Mouse (Mus musculus) midbrain, embryonic 16.5 days (tissue): ENCODE measurements at regions not wholly inside any gene's neighbourhood (a gene's known extent, or its start where the extent isn't known, plus 50 kb on each side); places are given as distances from the start of the nearest gene placed in this dataset.

Experiments
- ATAC-seq: fragments of 200-750 bp; cut with Nextera tagmentation; 2 replicates; pipeline ENCODE4 v1.8.0; 2017; ENCODE audit warnings: moderate TSS enrichment
- H3K27ac ChIP-seq: fragments of 300-500 bp; sonication (generic); 2 replicates; pipeline ENCODE4 v1.5.1; 2014; ENCODE audit warnings: mild to moderate bottlenecking, low read length, mixed read lengths
- H3K27me3 ChIP-seq: fragments of 300-500 bp; sonication (generic); 2 replicates; pipeline ENCODE4 v1.6.1; 2014; ENCODE audit warnings: low read depth, low read length, mixed read lengths; ENCODE audit not compliant: control insufficient read depth, insufficient read depth
- H3K36me3 ChIP-seq: fragments of 300-500 bp; sonication (generic); 2 replicates; pipeline ENCODE4 v1.6.1; 2014; ENCODE audit warnings: mild to moderate bottlenecking, low read length, moderate library complexity, mixed read lengths; ENCODE audit not compliant: control insufficient read depth, insufficient read depth
- H3K4me1 ChIP-seq: fragments of 300-500 bp; sonication (generic); 2 replicates; pipeline ENCODE4 v1.6.1; 2014; ENCODE audit warnings: mild to moderate bottlenecking, low read length, mixed read lengths; ENCODE audit not compliant: control insufficient read depth, insufficient read depth
- H3K4me2 ChIP-seq: fragments of 300-500 bp; sonication (generic); 2 replicates; pipeline ENCODE4 v1.6.1; 2014; ENCODE audit warnings: mild to moderate bottlenecking, low read length, mixed read lengths
- H3K4me3 ChIP-seq: fragments of 300-500 bp; sonication (generic); 2 replicates; pipeline ENCODE4 v1.5.1; 2014; ENCODE audit warnings: low read depth, mild to moderate bottlenecking, low read length, moderate library complexity, mixed read lengths
- H3K9ac ChIP-seq: fragments of 300-500 bp; sonication (generic); 2 replicates; pipeline ENCODE4 v1.6.1; 2014; ENCODE audit warnings: low read depth, low read length, mixed read lengths
- H3K9me3 ChIP-seq: fragments of 300-500 bp; sonication (generic); replicated peaks from 2 replicates; pipeline ENCODE4 v1.6.1; 2014; ENCODE audit warnings: mild to moderate bottlenecking, low read length, mixed read lengths; ENCODE audit not compliant: control insufficient read depth, poor library complexity, severe bottlenecking
- WGBS: fragments of 180-500 bp; shearing (Covaris S2); extraction: QIAGEN DNeasy Blood & Tissue Kit; methylation state at CpG from one replicate; pipeline ENCODE4 v1.1.7; 2014; 5-methylcytosine and 5-hydroxymethylcytosine counted together

DNA sequence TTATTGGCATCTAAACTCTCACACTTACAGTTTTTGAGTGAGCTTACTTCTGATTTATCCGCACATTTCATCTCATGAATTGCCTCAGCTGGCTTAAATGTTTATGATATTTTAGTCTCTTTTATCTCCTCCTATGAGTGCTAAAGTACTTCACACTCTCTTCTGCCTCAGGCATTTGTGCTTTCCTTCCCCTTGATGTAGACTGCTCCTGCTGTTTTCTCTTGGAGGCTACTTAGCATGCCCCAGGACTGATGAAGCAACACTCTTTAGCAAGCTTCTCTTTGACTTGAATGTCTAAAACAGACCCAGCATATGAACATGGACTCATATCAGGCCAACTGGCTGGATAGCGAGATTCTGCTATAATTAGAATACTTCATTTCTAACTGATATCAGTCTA is 882.8 kb downstream of the Tecrl start:
- Histone ChIP-seq H3K4me3 (no peak overlapping the region), H3K9me3 (no peaks in the 10 kb centered on the region), H3K9ac (no peak overlapping the region), H3K4me2 (no peak overlapping the region), H3K4me1 (no peaks in the 10 kb centered on the region), H3K27me3 (no peaks in the 10 kb centered on the region), H3K36me3 (no peaks in the 10 kb centered on the region), H3K27ac (no peak overlapping the region)
- WGBS: 63% methylated on average over 2 of the region's 2 CpGs
- no peak for ATAC-seq

DNA sequence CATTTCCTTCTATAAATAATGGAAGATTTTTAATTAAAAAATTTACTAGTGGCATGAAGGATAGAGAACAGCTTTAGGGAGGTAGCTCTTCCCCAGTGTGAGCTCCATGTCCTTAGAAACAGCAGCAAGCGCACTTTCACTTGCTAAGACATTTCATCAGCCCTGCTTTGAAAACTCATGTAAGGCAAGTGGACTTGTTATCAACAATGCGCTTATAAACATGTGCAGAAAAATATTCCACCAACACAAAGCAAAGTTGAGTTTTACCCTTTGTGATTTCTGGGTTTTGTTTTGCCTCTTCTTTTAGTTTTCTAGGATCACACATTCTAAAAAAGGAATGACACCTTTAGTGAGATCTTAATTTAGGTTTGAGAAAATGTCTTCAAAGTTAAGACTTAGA is 890.7 kb downstream of the Tecrl start:
- ATAC-seq: no peak
- H3K9ac ChIP-seq: no peak overlapping the region
- WGBS: 92% methylated on average over 2 of the region's 2 CpGs
- H3K4me3 ChIP-seq: no peak overlapping the region
- H3K36me3 ChIP-seq: no peaks in the 10 kb centered on the region
- no peaks in the 10 kb centered on the region for H3K9me3 ChIP-seq
- no peaks in the 10 kb centered on the region for H3K27me3 ChIP-seq
- no peak overlapping the region for H3K27ac ChIP-seq
- no peak overlapping the region for H3K4me2 ChIP-seq
- no peaks in the 10 kb centered on the region for H3K4me1 ChIP-seq

GRCm38 (mm10) chr5:82441288-82441687 is 913.7 kb downstream of the Tecrl start:
- Histone ChIP-seq H3K36me3 (no peaks in the 10 kb centered on the region), H3K27me3 (no peaks in the 10 kb centered on the region), H3K4me2 (no peak overlapping the region), H3K4me1 (no peaks in the 10 kb centered on the region), H3K4me3 (no peak overlapping the region), H3K27ac (no peak overlapping the region), H3K9ac (no peak overlapping the region), H3K9me3 (no peaks in the 10 kb centered on the region)
- no peak for ATAC-seq
- 65% methylated on average over 4 of the region's 4 CpGs for WGBS

DNA sequence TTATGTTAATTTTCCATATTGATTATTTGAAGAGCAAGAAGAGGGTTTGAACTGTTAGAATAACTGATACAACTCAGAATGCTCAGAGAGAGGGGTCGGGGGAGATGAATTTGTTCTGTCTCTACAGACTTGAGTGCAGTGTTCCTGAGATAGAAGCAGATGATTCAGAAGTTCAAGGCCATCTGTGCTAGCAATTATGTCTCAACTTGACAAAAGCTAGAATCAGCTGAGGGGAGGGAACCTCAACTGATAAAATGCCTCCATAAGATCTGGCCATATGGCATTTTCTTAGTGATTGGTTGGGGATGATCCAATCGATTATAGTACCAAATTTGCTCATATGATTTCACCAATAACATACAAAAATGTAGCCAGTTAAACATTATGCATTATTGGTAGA is 914.9 kb downstream of the Tecrl start:
- Histone ChIP-seq H3K27ac (no peak overlapping the region), H3K27me3 (no peaks in the 10 kb centered on the region), H3K4me1 (no peaks in the 10 kb centered on the region), H3K9me3 (no peaks in the 10 kb centered on the region), H3K9ac (no peak overlapping the region), H3K4me3 (no peak overlapping the region), H3K36me3 (no peaks in the 10 kb centered on the region), H3K4me2 (no peak overlapping the region)
- no peak for ATAC-seq
- WGBS: 90% methylated on average over 2 of the region's 2 CpGs

- Histone ChIP-seq H3K36me3 (no peaks in the 10 kb centered on the region), H3K4me1 (no peaks in the 10 kb centered on the region), H3K4me3 (no peak overlapping the region), H3K27me3 (no peaks in the 10 kb centered on the region), H3K27ac (no peak overlapping the region), H3K4me2 (no peak overlapping the region), H3K9me3 (no peaks in the 10 kb centered on the region), H3K9ac (no peak overlapping the region)
- ATAC-seq: no peak
Observed at GRCm38 (mm10) chr5:82420396-82420795, 934.6 kb downstream of the Tecrl start.

DNA sequence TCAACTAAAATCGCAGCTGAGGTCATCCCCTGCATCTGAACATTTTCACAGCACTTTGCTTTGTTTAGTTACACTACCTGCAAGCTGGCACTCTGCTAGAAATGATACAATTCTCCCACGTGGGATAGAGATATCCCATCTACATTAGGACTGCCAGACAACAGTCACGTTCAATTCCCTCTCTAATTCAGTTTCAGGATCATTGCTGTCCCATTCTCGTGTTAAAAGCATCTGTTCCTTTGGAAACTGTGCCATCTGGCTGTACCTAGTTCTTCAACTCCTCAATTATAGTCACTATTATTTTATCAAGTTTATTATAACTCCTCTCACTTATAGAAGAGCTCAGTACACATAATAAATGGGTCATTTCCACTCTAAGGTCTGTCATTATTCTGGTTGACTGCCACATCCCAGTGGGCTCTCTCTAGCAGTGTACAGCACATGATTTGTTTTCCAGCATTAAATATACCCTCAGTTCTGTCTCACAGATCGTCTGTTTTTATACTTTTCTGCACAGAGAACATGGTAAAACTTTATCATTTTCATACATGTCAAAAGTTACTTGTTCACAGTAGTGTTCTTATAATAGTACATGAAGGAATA is 958.3 kb downstream of the Tecrl start:
- Histone ChIP-seq H3K4me3 (no peak overlapping the region), H3K4me2 (no peak overlapping the region), H3K27me3 (no peaks in the 10 kb centered on the region), H3K27ac (no peak overlapping the region), H3K36me3 (no peaks in the 10 kb centered on the region), H3K9ac (no peak overlapping the region), H3K9me3 (no peaks in the 10 kb centered on the region), H3K4me1 (no peaks in the 10 kb centered on the region)
- ATAC-seq: no peak
- WGBS: 65% methylated on average over 5 of the region's 5 CpGs

DNA sequence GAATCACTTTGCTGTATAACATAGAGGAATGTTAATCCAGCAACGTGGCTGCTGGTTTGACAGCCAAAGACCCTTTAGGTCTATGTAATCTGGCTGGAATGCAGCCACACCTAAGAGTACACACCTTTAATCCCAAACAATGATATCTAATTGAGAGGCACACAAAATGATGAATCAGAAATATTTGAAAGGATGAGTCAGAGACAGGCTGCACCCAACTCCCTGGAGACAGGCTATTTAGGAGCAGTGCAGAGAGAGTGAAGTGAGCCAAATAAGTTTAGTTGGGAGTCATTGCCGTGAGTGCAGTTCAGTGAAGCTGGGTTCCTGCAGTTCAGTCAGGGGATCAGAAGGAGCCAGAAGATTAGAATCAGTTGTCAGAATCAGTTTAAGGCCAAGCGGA is 993.4 kb downstream of the Tecrl start:
- WGBS: 65% methylated on average over 3 of the region's 3 CpGs
- H3K4me1 ChIP-seq: no peaks in the 10 kb centered on the region
- no peak for ATAC-seq
- no peak overlapping the region for H3K9ac ChIP-seq
- H3K27me3 ChIP-seq: no peaks in the 10 kb centered on the region
- no peak overlapping the region for H3K27ac ChIP-seq
- no peaks in the 10 kb centered on the region for H3K9me3 ChIP-seq
- no peak overlapping the region for H3K4me3 ChIP-seq
- H3K4me2 ChIP-seq: no peak overlapping the region
- no peaks in the 10 kb centered on the region for H3K36me3 ChIP-seq

- Histone ChIP-seq H3K27ac (no peak overlapping the region), H3K9me3 (no peaks in the 10 kb centered on the region), H3K27me3 (no peaks in the 10 kb centered on the region), H3K4me2 (no peak overlapping the region), H3K4me1 (no peaks in the 10 kb centered on the region), H3K36me3 (no peaks in the 10 kb centered on the region), H3K4me3 (no peak overlapping the region), H3K9ac (no peak overlapping the region)
- WGBS: 82% methylated on average over 5 of the region's 5 CpGs
- ATAC-seq: no peak
Observed at GRCm38 (mm10) chr5:82356336-82356735, 998.7 kb downstream of the Tecrl start.

DNA sequence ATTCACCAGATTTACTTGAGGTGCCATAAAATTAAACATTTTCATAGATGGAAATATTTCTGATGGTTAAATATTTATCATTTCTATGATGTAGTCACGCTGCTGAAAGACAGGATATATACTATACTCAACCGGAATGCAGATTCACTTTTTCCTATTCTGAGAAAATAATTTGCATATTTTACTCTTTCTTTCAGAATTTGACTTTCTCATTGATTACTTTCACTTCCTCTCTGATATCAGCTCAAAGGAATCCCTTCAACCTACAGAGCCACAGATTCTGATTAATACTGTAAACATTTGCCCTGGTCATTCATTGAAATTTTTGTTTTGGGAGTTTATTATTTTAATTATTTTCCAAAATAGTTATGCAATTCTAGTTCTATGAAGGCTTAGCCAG is 1003.9 kb downstream of the Tecrl start:
- no peaks in the 10 kb centered on the region for H3K9me3 ChIP-seq
- 93% methylated on average over 2 of the region's 2 CpGs for WGBS
- no peak for ATAC-seq
- H3K27ac ChIP-seq: no peak overlapping the region
- no peak overlapping the region for H3K4me3 ChIP-seq
- peaks cover 5% of the 10 kb centered on the region for H3K4me1 ChIP-seq
- H3K4me2 ChIP-seq: no peak overlapping the region
- no peaks in the 10 kb centered on the region for H3K27me3 ChIP-seq
- no peaks in the 10 kb centered on the region for H3K36me3 ChIP-seq
- no peak overlapping the region for H3K9ac ChIP-seq
